Mouse (Mus musculus) erythroblast, embryonic 14.5 days (primary cell): ENCODE results near the gene Tspyl3. TPM values are rescaled to one million over a fixed set of nuclear protein-coding genes. Genes with fewer than 3 reads are reported as not detected.

ENCODE experiments used
- H3K27me3 ChIP-seq: 2 replicates; pipeline ENCODE4 v1.6.1; 2012; ENCODE audit warnings: inconsistent platforms; ENCODE audit not compliant: control insufficient read depth
- H3K36me3 ChIP-seq: 2 replicates; pipeline ENCODE4 v1.6.1; 2012; ENCODE audit warnings: mild to moderate bottlenecking, inconsistent platforms; ENCODE audit not compliant: control insufficient read depth
- H3K4me1 ChIP-seq: 2 replicates; pipeline ENCODE4 v1.6.1; 2012; ENCODE audit warnings: inconsistent platforms; ENCODE audit not compliant: control insufficient read depth
- H3K4me3 ChIP-seq: replicated peaks from 2 replicates; pipeline ENCODE3; 2012; ENCODE audit warnings: moderate library complexity, mild to moderate bottlenecking, inconsistent platforms
- H3K9me3 ChIP-seq: 2 replicates; pipeline ENCODE4 v1.6.1; 2012; ENCODE audit warnings: low read length, inconsistent platforms, mixed read lengths; ENCODE audit not compliant: control insufficient read depth
- GATA1 ChIP-seq: IDR thresholded peaks from 2 replicates; pipeline ENCODE4 v1.6.1; 2012; ENCODE audit warnings: low read length, inconsistent platforms, mixed read lengths
- TAL1 ChIP-seq: IDR thresholded peaks from 3 replicates; pipeline ENCODE4 v1.6.1; 2012; ENCODE audit warnings: low read length, inconsistent platforms, mixed read lengths
- polyA plus RNA-seq: library from polyadenylated mRNA; stranded (reverse); fragments of >175 nt; gene quantifications from 2 replicates; pipeline ENCODE4 v1.2.3, GENCODE M21; 2012

The Tspyl3 gene
- polyA plus RNA-seq, 1 experiment = 0.16 TPM

GRCm38 (mm10) chr2:153249751-153250150, 24.5 kb upstream of the Tspyl3 start:
- peaks cover 86% of the 10 kb centered on the region for H3K36me3 ChIP-seq
- H3K27me3 ChIP-seq = no peaks in the 10 kb centered on the region
- H3K9me3 ChIP-seq = no peaks in the 10 kb centered on the region
- no peak overlapping the region for H3K4me3 ChIP-seq
- no peak for TF ChIP-seq TAL1
- TF ChIP-seq GATA1 = no peak
- H3K4me1 ChIP-seq = peaks cover 22% of the 10 kb centered on the region

- no peaks in the 10 kb centered on the region for H3K9me3 ChIP-seq
- H3K27me3 ChIP-seq = no peaks in the 10 kb centered on the region
- peaks cover 65% of the 10 kb centered on the region for H3K4me1 ChIP-seq
- H3K36me3 ChIP-seq = peaks cover 66% of the 10 kb centered on the region
- TF ChIP-seq TAL1 = no peak
- no peak for TF ChIP-seq GATA1
- peak overlapping the region; percentile 88 for H3K4me3 ChIP-seq
Measured at GRCm38 (mm10) chr2:153242156-153242555, 16.9 kb upstream of the Tspyl3 start.

GRCm38 (mm10) chr2:153241250-153242014, 16.2 kb upstream of the Tspyl3 start, which contains the start of the genes Plagl2 and Pofut1:
TSS of gene Plagl2 (minus strand) at chr2:153241426.
TSS of gene Pofut1 (plus strand) at chr2:153241533.
- peak within 1 kb of the TSS; percentile 88 for H3K4me3 ChIP-seq
- TF ChIP-seq TAL1 = no peak
- no peak for TF ChIP-seq GATA1
- peaks cover 70% of the 10 kb centered on the region for H3K4me1 ChIP-seq
- H3K36me3 ChIP-seq = peaks cover 69% of the 10 kb centered on the region
- no peaks in the 10 kb centered on the region for H3K27me3 ChIP-seq
- no peaks in the 10 kb centered on the region for H3K9me3 ChIP-seq

GRCm38 (mm10) chr2:153240701-153241235, 15.5 kb upstream of the Tspyl3 start:
- Histone ChIP-seq H3K4me3 (peak overlapping the region; percentile 88), H3K36me3 (peaks cover 70% of the 10 kb centered on the region), H3K27me3 (no peaks in the 10 kb centered on the region), H3K9me3 (no peaks in the 10 kb centered on the region), H3K4me1 (peaks cover 72% of the 10 kb centered on the region)
- peak; percentile 85 for TF ChIP-seq GATA1
- TF ChIP-seq TAL1 = peak; percentile 78

GRCm38 (mm10) chr2:153239860-153240480, 14.7 kb upstream of the Tspyl3 start:
- TF ChIP-seq GATA1 = no peak
- no peak for TF ChIP-seq TAL1
- Histone ChIP-seq H3K9me3 (no peaks in the 10 kb centered on the region), H3K4me1 (peaks cover 72% of the 10 kb centered on the region), H3K36me3 (peaks cover 70% of the 10 kb centered on the region), H3K4me3 (peak overlapping the region; percentile 88), H3K27me3 (no peaks in the 10 kb centered on the region)

- no peak for TF ChIP-seq GATA1
- Histone ChIP-seq H3K27me3 (no peaks in the 10 kb centered on the region), H3K36me3 (peaks cover 70% of the 10 kb centered on the region), H3K4me1 (peaks cover 73% of the 10 kb centered on the region), H3K9me3 (no peaks in the 10 kb centered on the region), H3K4me3 (peak overlapping the region; percentile 88)
Measured at GRCm38 (mm10) chr2:153239021-153239859, 14.0 kb upstream of the Tspyl3 start.

GRCm38 (mm10) chr2:153238406-153238805, 13.2 kb upstream of the Tspyl3 start:
- TF ChIP-seq GATA1 (no peak), TAL1 (no peak)
- Histone ChIP-seq H3K4me3 (peak overlapping the region; percentile 88), H3K36me3 (peaks cover 73% of the 10 kb centered on the region), H3K27me3 (no peaks in the 10 kb centered on the region), H3K4me1 (peaks cover 74% of the 10 kb centered on the region), H3K9me3 (no peaks in the 10 kb centered on the region)

GRCm38 (mm10) chr2:153237891-153238290, 12.7 kb upstream of the Tspyl3 start:
- TF ChIP-seq TAL1 (no peak), GATA1 (no peak)
- Histone ChIP-seq H3K9me3 (no peaks in the 10 kb centered on the region), H3K36me3 (peaks cover 73% of the 10 kb centered on the region), H3K27me3 (no peaks in the 10 kb centered on the region), H3K4me3 (peak overlapping the region; percentile 88), H3K4me1 (peaks cover 69% of the 10 kb centered on the region)

GRCm38 (mm10) chr2:153237193-153237592, 12.0 kb upstream of the Tspyl3 start:
- Histone ChIP-seq H3K27me3 (no peaks in the 10 kb centered on the region), H3K4me3 (no peak overlapping the region), H3K9me3 (no peaks in the 10 kb centered on the region), H3K36me3 (peaks cover 79% of the 10 kb centered on the region), H3K4me1 (peaks cover 65% of the 10 kb centered on the region)
- TF ChIP-seq TAL1 (no peak), GATA1 (no peak)
